Mouse (Mus musculus): Measurements from ENCODE around the gene Gmppa.

GRCm38 (mm10) chr1:75444208-75444607 is 8.5 kb downstream of the Gmppa start:
- no peak for TF ChIP-seq CTCF (IDR thresholded peaks at IDR 0.05; ENCODE audit: low read depth, low read length)
- TF ChIP-seq POLR2A (IDR thresholded peaks at IDR 0.05; ENCODE audit: borderline replicate concordance, low read depth, low read length) = no peak

All from bone marrow macrophage, adult 2 months (primary cell).